Mouse (Mus musculus): ENCODE measurements at regions not wholly inside any gene's neighbourhood (a gene's known extent, or its start where the extent isn't known, plus 50 kb on each side); places are given as distances from the start of the nearest gene placed in this dataset.

DNA sequence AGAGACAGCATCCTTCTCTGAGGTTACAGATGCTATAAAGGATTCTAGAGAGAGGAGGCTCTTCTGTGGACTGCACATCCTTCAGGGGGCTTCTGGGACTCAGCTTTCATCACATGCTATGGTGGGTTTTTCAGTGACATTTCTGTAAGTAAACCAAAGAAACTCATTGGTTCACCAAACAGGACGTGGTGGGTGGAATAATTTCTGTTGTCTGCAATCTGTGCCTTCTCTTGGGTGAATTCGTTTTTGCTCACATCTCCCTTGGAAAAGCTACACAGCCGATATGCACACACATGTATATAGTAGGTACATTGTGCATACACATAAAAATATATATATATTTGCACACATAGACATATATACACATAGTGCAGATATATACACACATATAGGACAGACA lies 110.2 kb downstream of the Chst1 start:
- TF ChIP-seq POLR2A (IDR thresholded peaks at IDR 0.05; ENCODE audit: low read depth, low read length) (no peak), CTCF (IDR thresholded peaks at IDR 0.05; ENCODE audit: extremely low read depth, insufficient read depth, insufficient read length, insufficient replicate concordance) (no peak)
